Mouse (Mus musculus): ENCODE data around the gene 5730596B20Rik.

GRCm38 (mm10) chr6:52190906-52191810 is 13.9 kb downstream of the 5730596B20Rik start, which contains the start of gene Hoxa4:
- TF ChIP-seq POLR2A (IDR thresholded peaks at IDR 0.05; ENCODE audit: borderline replicate concordance, control insufficient read depth, low read depth, low read length) (no peak), CTCF (IDR thresholded peaks at IDR 0.05; ENCODE audit: control insufficient read depth, insufficient read depth, low read length) (no peak)

Measured in bone marrow, adult 2 months (tissue).